Mouse (Mus musculus) T-helper 2 cell (primary cell): Measurements from ENCODE around the gene Alox12.

Experiments used
- in situ Hi-C: fragments of 300-600 bp; cut with MboI, MseI; formaldehyde crosslinking; loops from one replicate; pipeline ENCODE4 v1.15.1; 2025; ENCODE audit warnings: high pct_unique_total_duplicates

Alox12 gene

GRCm38 (mm10) chr11:70220731-70221602 is 34.2 kb downstream of the Alox12 start, which contains the start of gene Slc16a13:
Gene Slc16a13 (minus strand): TSS chr11:70221064.
- in situ Hi-C loops, result no loop called here

GRCm38 (mm10) chr11:70220323-70220722 is 34.8 kb downstream of the Alox12 start:
- in situ Hi-C loops, result no loop called here

- in situ Hi-C loops, result no loop called here
Measured at GRCm38 (mm10) chr11:70219873-70220272, 35.3 kb downstream of the Alox12 start.

- in situ Hi-C loops, result no loop called here
Measured at GRCm38 (mm10) chr11:70218741-70219470, 36.2 kb downstream of the Alox12 start.

GRCm38 (mm10) chr11:70218039-70218438 is 37.1 kb downstream of the Alox12 start:
- in situ Hi-C loops, result no loop called here

GRCm38 (mm10) chr11:70216103-70216502 is 39.0 kb downstream of the Alox12 start:
- in situ Hi-C loops, result no loop called here

- in situ Hi-C loops, result no loop called here
Measured at GRCm38 (mm10) chr11:70215301-70215700, 39.9 kb downstream of the Alox12 start.

GRCm38 (mm10) chr11:70214856-70215209 is 40.3 kb downstream of the Alox12 start:
- in situ Hi-C loops, result no loop called here

GRCm38 (mm10) chr11:70214191-70214855 is 40.8 kb downstream of the Alox12 start:
- in situ Hi-C loops, result no loop called here

GRCm38 (mm10) chr11:70213736-70214135 is 41.4 kb downstream of the Alox12 start:
- in situ Hi-C loops, result no loop called here

- in situ Hi-C loops, result no loop called here
Measured at GRCm38 (mm10) chr11:70212896-70213295, 42.3 kb downstream of the Alox12 start.

- in situ Hi-C loops, result no loop called here
Measured at GRCm38 (mm10) chr11:70212423-70212822, 42.7 kb downstream of the Alox12 start, which contains the start of gene Slc16a11. Gene Slc16a11 (plus strand): TSS chr11:70212752.

- in situ Hi-C loops, result no loop called here
Measured at GRCm38 (mm10) chr11:70211972-70212371, 43.2 kb downstream of the Alox12 start.

- in situ Hi-C loops, result no loop called here
Measured at GRCm38 (mm10) chr11:70210681-70211080, 44.5 kb downstream of the Alox12 start.

GRCm38 (mm10) chr11:70208778-70209388 is 46.3 kb downstream of the Alox12 start:
- in situ Hi-C loops, result no loop called here

GRCm38 (mm10) chr11:70207283-70207682 is 47.9 kb downstream of the Alox12 start:
- in situ Hi-C loops, result no loop called here

- in situ Hi-C loops, result no loop called here
Measured at GRCm38 (mm10) chr11:70206801-70207200, 48.4 kb downstream of the Alox12 start.

GRCm38 (mm10) chr11:70201691-70202090 is 53.5 kb downstream of the Alox12 start:
- in situ Hi-C loops, result loop anchor here (5.0 kb wide), 1 partner anchor 144 kb away; no protein-coding TSS in a partner anchor

- in situ Hi-C loops, result loop anchor here (5.0 kb wide), 1 partner anchor 143 kb away; no protein-coding TSS in a partner anchor
Measured at GRCm38 (mm10) chr11:70200036-70200608, 55.0 kb downstream of the Alox12 start.

- in situ Hi-C loops, result no loop called here
Measured at GRCm38 (mm10) chr11:70199107-70199506, 56.0 kb downstream of the Alox12 start.

GRCm38 (mm10) chr11:70198332-70198731 is 56.8 kb downstream of the Alox12 start:
- in situ Hi-C loops, result no loop called here
